Mouse (Mus musculus): ENCODE data around the gene Zfp575. TPM values are rescaled to one million over a fixed set of nuclear protein-coding genes. Genes with fewer than 3 reads are reported as not detected.
"Not testable (repeated sequence)": the region's sequence is repeated elsewhere in the genome, so short reads cannot be mapped to it uniquely, and the experiment has no call there.

Gene Zfp575
- total and polyA plus RNA-seq, 2 experiments from 2014 or later: 3.2 to 28.3 TPM

GRCm38 (mm10) chr7:24628685-24629610, 41.5 kb upstream of the Zfp575 start:
- Histone ChIP-seq H3K27ac (ENCODE audit: low read depth, low read length) (no peak overlapping the region), H3K4me2 (ENCODE audit: low read depth, low read length, poor library complexity, severe bottlenecking) (peak overlapping the region; percentile 52), H3K27me3 (ENCODE audit: insufficient read depth, low read length) (no peaks in the 10 kb centered on the region), H3K9me3 (ENCODE audit: low read length) (no peaks in the 10 kb centered on the region), H3K4me3 (ENCODE audit: low read depth, low read length) (peak overlapping the region; percentile 23), H3K9ac (replicated peaks; ENCODE audit: low read length, poor library complexity, severe bottlenecking) (peak overlapping the region; percentile 50), H3K36me3 (ENCODE audit: insufficient read depth, low read length) (no peaks in the 10 kb centered on the region), H3K4me1 (ENCODE audit: insufficient read depth, low read length) (no peaks in the 10 kb centered on the region)
- WGBS: 9% methylated on average over 32 of the region's 33 CpGs
- DNase-seq (ENCODE audit: low spot score) (peak; percentile 76), ATAC-seq (ENCODE audit: low FRiP score) (peak; percentile 57; the same call in 1 of the 2 replicates)
- no peak for TF ChIP-seq CTCF (IDR thresholded peaks at IDR 0.05)

- H3K4me2 ChIP-seq (ENCODE audit: low read depth, low read length, poor library complexity, severe bottlenecking): no peak overlapping the region
- H3K36me3 ChIP-seq (ENCODE audit: insufficient read depth, low read length): no peaks in the 10 kb centered on the region
- no peak overlapping the region for H3K9ac ChIP-seq (replicated peaks; ENCODE audit: low read length, poor library complexity, severe bottlenecking)
- H3K9me3 ChIP-seq (ENCODE audit: low read length): no peaks in the 10 kb centered on the region
- no peak overlapping the region for H3K4me3 ChIP-seq (ENCODE audit: low read depth, low read length)
- no peaks in the 10 kb centered on the region for H3K27me3 ChIP-seq (ENCODE audit: insufficient read depth, low read length)
- ATAC-seq (ENCODE audit: low FRiP score) (no peak), DNase-seq (ENCODE audit: low spot score) (no peak)
- WGBS: 81% methylated on average over 6 of the region's 6 CpGs
- H3K27ac ChIP-seq (ENCODE audit: low read depth, low read length): no peak overlapping the region
- no peak for TF ChIP-seq CTCF (IDR thresholded peaks at IDR 0.05)
- no peaks in the 10 kb centered on the region for H3K4me1 ChIP-seq (ENCODE audit: insufficient read depth, low read length)
Observed at GRCm38 (mm10) chr7:24622967-24623366, 35.5 kb upstream of the Zfp575 start.

GRCm38 (mm10) chr7:24621193-24621592, 33.8 kb upstream of the Zfp575 start:
- peak; percentile 42; the same call in 1 of the 2 replicates for TF ChIP-seq CTCF (IDR thresholded peaks at IDR 0.05)
- Histone ChIP-seq H3K9me3 (ENCODE audit: low read length) (no peaks in the 10 kb centered on the region), H3K4me2 (ENCODE audit: low read depth, low read length, poor library complexity, severe bottlenecking) (no peak overlapping the region), H3K4me1 (ENCODE audit: insufficient read depth, low read length) (no peaks in the 10 kb centered on the region), H3K27me3 (ENCODE audit: insufficient read depth, low read length) (no peaks in the 10 kb centered on the region), H3K9ac (replicated peaks; ENCODE audit: low read length, poor library complexity, severe bottlenecking) (no peak overlapping the region), H3K27ac (ENCODE audit: low read depth, low read length) (no peak overlapping the region), H3K36me3 (ENCODE audit: insufficient read depth, low read length) (no peaks in the 10 kb centered on the region), H3K4me3 (ENCODE audit: low read depth, low read length) (no peak overlapping the region)
- no peak for DNase-seq (ENCODE audit: low spot score)
- ATAC-seq (ENCODE audit: low FRiP score): no peak
- 86% methylated on average over 3 of the region's 3 CpGs for WGBS

GRCm38 (mm10) chr7:24619671-24620397, 32.4 kb upstream of the Zfp575 start:
- H3K9ac ChIP-seq (replicated peaks; ENCODE audit: low read length, poor library complexity, severe bottlenecking): no peak overlapping the region
- no peaks in the 10 kb centered on the region for H3K27me3 ChIP-seq (ENCODE audit: insufficient read depth, low read length)
- H3K9me3 ChIP-seq (ENCODE audit: low read length): no peaks in the 10 kb centered on the region
- TF ChIP-seq CTCF (IDR thresholded peaks at IDR 0.05): peak; percentile 29
- no peak overlapping the region for H3K4me2 ChIP-seq (ENCODE audit: low read depth, low read length, poor library complexity, severe bottlenecking)
- ATAC-seq (ENCODE audit: low FRiP score) (no peak), DNase-seq (ENCODE audit: low spot score) (no peak)
- no peak overlapping the region for H3K4me3 ChIP-seq (ENCODE audit: low read depth, low read length)
- no peaks in the 10 kb centered on the region for H3K36me3 ChIP-seq (ENCODE audit: insufficient read depth, low read length)
- no peak overlapping the region for H3K27ac ChIP-seq (ENCODE audit: low read depth, low read length)
- H3K4me1 ChIP-seq (ENCODE audit: insufficient read depth, low read length): no peaks in the 10 kb centered on the region
- 51% methylated on average over 13 of the region's 13 CpGs for WGBS

- not testable (repeated sequence) for H3K9me3 ChIP-seq (ENCODE audit: low read length); H3K27ac ChIP-seq (ENCODE audit: low read depth, low read length); H3K4me3 ChIP-seq (ENCODE audit: low read depth, low read length); H3K4me2 ChIP-seq (ENCODE audit: low read depth, low read length, poor library complexity, severe bottlenecking); H3K27me3 ChIP-seq (ENCODE audit: insufficient read depth, low read length); ATAC-seq (ENCODE audit: low FRiP score); H3K9ac ChIP-seq (replicated peaks; ENCODE audit: low read length, poor library complexity, severe bottlenecking); DNase-seq (ENCODE audit: low spot score); H3K4me1 ChIP-seq (ENCODE audit: insufficient read depth, low read length); H3K36me3 ChIP-seq (ENCODE audit: insufficient read depth, low read length)
- WGBS: 93% methylated on average over 7 of the region's 8 CpGs
Observed at GRCm38 (mm10) chr7:24618374-24618773, 30.9 kb upstream of the Zfp575 start.

GRCm38 (mm10) chr7:24617763-24618162, 30.3 kb upstream of the Zfp575 start:
- no peak overlapping the region for H3K4me2 ChIP-seq (ENCODE audit: low read depth, low read length, poor library complexity, severe bottlenecking)
- H3K36me3 ChIP-seq (ENCODE audit: insufficient read depth, low read length): no peaks in the 10 kb centered on the region
- no peaks in the 10 kb centered on the region for H3K4me1 ChIP-seq (ENCODE audit: insufficient read depth, low read length)
- 87% methylated on average over 8 of the region's 8 CpGs for WGBS
- TF ChIP-seq CTCF (IDR thresholded peaks at IDR 0.05): no peak
- H3K9me3 ChIP-seq (ENCODE audit: low read length): no peaks in the 10 kb centered on the region
- no peak overlapping the region for H3K9ac ChIP-seq (replicated peaks; ENCODE audit: low read length, poor library complexity, severe bottlenecking)
- H3K4me3 ChIP-seq (ENCODE audit: low read depth, low read length): no peak overlapping the region
- no peak overlapping the region for H3K27ac ChIP-seq (ENCODE audit: low read depth, low read length)
- H3K27me3 ChIP-seq (ENCODE audit: insufficient read depth, low read length): peaks cover 8% of the 10 kb centered on the region; the same call in 1 of the 2 replicates
- no peak for ATAC-seq (ENCODE audit: low FRiP score)
- no peak for DNase-seq (ENCODE audit: low spot score)
